Mouse (Mus musculus): ENCODE results near the gene Hoxd8. TPM values are rescaled to one million over a fixed set of nuclear protein-coding genes. Genes with fewer than 3 reads are reported as not detected.

The Hoxd8 gene
- polyA plus RNA-seq, 1 experiment from 2014 or later: 0.09 TPM

GRCm38 (mm10) chr2:74681594-74682531 is 22.6 kb upstream of the Hoxd8 start:
- Histone ChIP-seq H3K27me3 (replicated peaks; ENCODE audit: control insufficient read depth, insufficient read depth, low read length) (peaks cover 94% of the 10 kb centered on the region), H3K4me1 (ENCODE audit: control insufficient read depth, insufficient read depth, low read length) (no peaks in the 10 kb centered on the region), H3K4me3 (ENCODE audit: low read depth, low read length) (no peak overlapping the region; the same call in 1 of the 2 replicates), H3K27ac (ENCODE audit: low read depth, low read length) (no peak overlapping the region), H3K36me3 (ENCODE audit: control insufficient read depth, insufficient read depth, low read length) (no peaks in the 10 kb centered on the region), H3K9me3 (replicated peaks; ENCODE audit: control insufficient read depth, low read length) (no peaks in the 10 kb centered on the region), H3K4me2 (ENCODE audit: low read length) (no peak overlapping the region), H3K9ac (ENCODE audit: low read length) (no peak overlapping the region)
- WGBS: under 1% methylated on average over 76 of the region's 78 CpGs
- ATAC-seq (peak; percentile 32; the same call in 1 of the 2 replicates), DNase-seq (ENCODE audit: low spot score) (no peak)

- Histone ChIP-seq H3K36me3 (ENCODE audit: control insufficient read depth, insufficient read depth, low read length) (no peaks in the 10 kb centered on the region), H3K4me1 (ENCODE audit: control insufficient read depth, insufficient read depth, low read length) (no peaks in the 10 kb centered on the region), H3K9ac (ENCODE audit: low read length) (no peak overlapping the region), H3K4me3 (ENCODE audit: low read depth, low read length) (no peak overlapping the region), H3K9me3 (replicated peaks; ENCODE audit: control insufficient read depth, low read length) (no peaks in the 10 kb centered on the region), H3K27ac (ENCODE audit: low read depth, low read length) (no peak overlapping the region), H3K4me2 (ENCODE audit: low read length) (no peak overlapping the region), H3K27me3 (replicated peaks; ENCODE audit: control insufficient read depth, insufficient read depth, low read length) (peaks cover 94% of the 10 kb centered on the region)
- 1% methylated on average over 45 of the region's 51 CpGs for WGBS
- DNase-seq (ENCODE audit: low spot score) (no peak), ATAC-seq (no peak)
These were observed 21.6 kb upstream of the Hoxd8 start for GRCm38 (mm10) chr2:74682796-74683195.

- Histone ChIP-seq H3K27me3 (replicated peaks; ENCODE audit: control insufficient read depth, insufficient read depth, low read length) (peaks cover 94% of the 10 kb centered on the region), H3K36me3 (ENCODE audit: control insufficient read depth, insufficient read depth, low read length) (no peaks in the 10 kb centered on the region), H3K4me3 (ENCODE audit: low read depth, low read length) (no peak overlapping the region), H3K4me1 (ENCODE audit: control insufficient read depth, insufficient read depth, low read length) (no peaks in the 10 kb centered on the region), H3K27ac (ENCODE audit: low read depth, low read length) (no peak overlapping the region), H3K9ac (ENCODE audit: low read length) (no peak overlapping the region), H3K9me3 (replicated peaks; ENCODE audit: control insufficient read depth, low read length) (no peaks in the 10 kb centered on the region), H3K4me2 (ENCODE audit: low read length) (no peak overlapping the region)
- under 1% methylated on average over 18 of the region's 18 CpGs for WGBS
- DNase-seq (ENCODE audit: low spot score): no peak
- no peak for ATAC-seq
These were observed 20.9 kb upstream of the Hoxd8 start for GRCm38 (mm10) chr2:74683471-74683951.

- DNase-seq (ENCODE audit: low spot score): no peak
- ATAC-seq: no peak
- WGBS: 0% methylated on average over 12 of the region's 12 CpGs
These were observed 20.3 kb upstream of the Hoxd8 start for GRCm38 (mm10) chr2:74684106-74684505.

GRCm38 (mm10) chr2:74685059-74685603 is 19.3 kb upstream of the Hoxd8 start:
- no peak overlapping the region for H3K4me3 ChIP-seq (ENCODE audit: low read depth, low read length)
- H3K27me3 ChIP-seq (replicated peaks; ENCODE audit: control insufficient read depth, insufficient read depth, low read length): peaks cover 94% of the 10 kb centered on the region
- no peaks in the 10 kb centered on the region for H3K4me1 ChIP-seq (ENCODE audit: control insufficient read depth, insufficient read depth, low read length)
- no peak for DNase-seq (ENCODE audit: low spot score)
- 10% methylated on average over 4 of the region's 4 CpGs for WGBS
- H3K27ac ChIP-seq (ENCODE audit: low read depth, low read length): no peak overlapping the region
- no peaks in the 10 kb centered on the region for H3K36me3 ChIP-seq (ENCODE audit: control insufficient read depth, insufficient read depth, low read length)
- no peak overlapping the region for H3K9ac ChIP-seq (ENCODE audit: low read length)
- no peaks in the 10 kb centered on the region for H3K9me3 ChIP-seq (replicated peaks; ENCODE audit: control insufficient read depth, low read length)
- ATAC-seq: no peak
- H3K4me2 ChIP-seq (ENCODE audit: low read length): no peak overlapping the region

More at GRCm38 (mm10) chr2:74684106-74684505, 20.3 kb upstream of the Hoxd8 start:
- Histone ChIP-seq H3K27ac (ENCODE audit: low read depth, low read length) (no peak overlapping the region), H3K27me3 (replicated peaks; ENCODE audit: control insufficient read depth, insufficient read depth, low read length) (peaks cover 94% of the 10 kb centered on the region), H3K4me2 (ENCODE audit: low read length) (no peak overlapping the region), H3K4me3 (ENCODE audit: low read depth, low read length) (no peak overlapping the region), H3K4me1 (ENCODE audit: control insufficient read depth, insufficient read depth, low read length) (no peaks in the 10 kb centered on the region), H3K9me3 (replicated peaks; ENCODE audit: control insufficient read depth, low read length) (no peaks in the 10 kb centered on the region), H3K9ac (ENCODE audit: low read length) (no peak overlapping the region), H3K36me3 (ENCODE audit: control insufficient read depth, insufficient read depth, low read length) (no peaks in the 10 kb centered on the region)

DNA sequence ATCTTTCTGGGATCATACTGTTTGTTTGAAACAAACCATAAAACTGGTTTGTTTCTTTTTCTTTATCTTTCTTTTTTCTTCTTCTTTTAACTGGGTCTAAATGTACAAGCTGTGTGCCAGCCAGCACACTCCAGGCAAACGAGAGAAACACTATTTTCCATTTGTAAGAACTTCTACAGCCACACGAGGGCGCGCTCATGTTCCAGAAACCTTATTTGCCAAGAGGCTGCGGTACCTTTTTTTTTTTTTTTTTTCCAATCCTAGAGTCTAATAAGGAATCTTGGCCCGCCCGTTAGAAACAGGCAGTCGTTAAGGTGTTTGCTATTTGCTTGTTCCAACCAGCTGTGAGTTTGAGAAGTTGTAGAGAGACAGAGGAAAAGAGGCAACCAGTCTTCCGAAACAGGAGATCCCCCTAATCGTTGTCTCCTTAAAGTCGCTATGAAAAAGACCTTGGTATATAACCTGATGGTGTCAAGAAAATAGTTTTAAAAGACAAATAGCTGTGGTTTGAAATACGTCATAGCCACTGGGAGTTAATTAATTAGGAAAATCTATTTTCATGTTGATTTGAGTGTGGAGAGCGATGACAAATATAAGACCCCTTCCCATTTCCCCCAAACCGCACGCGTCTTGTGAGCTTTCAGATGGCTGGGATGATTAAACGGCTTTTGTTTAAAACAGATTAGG is 18.0 kb upstream of the Hoxd8 start:
- H3K4me2 ChIP-seq (ENCODE audit: low read length): no peak overlapping the region
- no peak overlapping the region for H3K27ac ChIP-seq (ENCODE audit: low read depth, low read length)
- no peaks in the 10 kb centered on the region for H3K9me3 ChIP-seq (replicated peaks; ENCODE audit: control insufficient read depth, low read length)
- H3K4me1 ChIP-seq (ENCODE audit: control insufficient read depth, insufficient read depth, low read length): no peaks in the 10 kb centered on the region
- no peaks in the 10 kb centered on the region for H3K36me3 ChIP-seq (ENCODE audit: control insufficient read depth, insufficient read depth, low read length)
- DNase-seq (ENCODE audit: low spot score): peak; percentile 87
- WGBS: 4% methylated on average over 17 of the region's 17 CpGs
- H3K9ac ChIP-seq (ENCODE audit: low read length): no peak overlapping the region
- ATAC-seq: no peak
- H3K27me3 ChIP-seq (replicated peaks; ENCODE audit: control insufficient read depth, insufficient read depth, low read length): peaks cover 90% of the 10 kb centered on the region
- no peak overlapping the region for H3K4me3 ChIP-seq (ENCODE audit: low read depth, low read length)

- no peak overlapping the region for H3K4me3 ChIP-seq (ENCODE audit: low read depth, low read length)
- DNase-seq (ENCODE audit: low spot score): no peak
These were observed 17.3 kb upstream of the Hoxd8 start for GRCm38 (mm10) chr2:74686988-74687697.

DNA sequence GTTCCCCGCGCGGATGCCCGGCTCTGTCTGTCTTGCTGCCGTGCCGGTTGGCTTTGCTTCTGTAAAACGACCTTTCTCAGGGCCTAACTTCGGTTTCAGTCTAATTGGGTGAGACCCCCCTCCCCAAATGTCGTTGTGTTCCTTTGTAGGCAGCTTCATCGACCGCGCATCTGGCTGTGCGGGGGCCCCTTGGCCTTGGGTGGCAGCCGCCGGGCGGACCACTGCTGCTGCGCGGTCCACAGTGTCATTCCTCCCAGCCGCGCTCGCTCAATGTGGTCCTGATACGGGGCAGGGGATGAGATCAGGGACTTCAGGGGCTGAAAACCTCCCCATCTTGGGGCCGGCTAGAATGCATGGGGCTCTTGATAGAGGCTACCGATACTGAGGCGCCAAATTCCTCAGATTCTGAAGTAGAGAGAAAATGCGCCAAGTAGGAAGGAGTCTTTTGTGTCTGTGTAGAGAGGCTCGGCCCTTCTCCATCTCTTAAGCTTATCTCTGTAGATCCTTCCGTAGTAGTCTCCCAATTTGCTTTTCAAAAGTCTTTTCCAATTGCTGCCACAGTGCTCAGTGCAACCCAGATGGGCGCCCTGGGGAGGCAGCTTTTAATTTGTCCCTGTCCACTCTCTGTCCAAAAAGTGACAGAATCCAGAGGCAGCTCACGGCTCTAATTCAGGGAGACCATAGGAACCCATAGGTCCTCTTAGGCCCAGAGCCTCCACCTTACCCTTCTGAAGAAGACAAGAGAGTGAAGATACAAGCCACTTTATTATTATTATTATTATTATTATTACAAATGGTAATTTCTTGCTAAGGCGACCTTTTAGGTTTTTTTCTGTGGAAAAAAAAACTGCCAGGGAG is 16.5 kb upstream of the Hoxd8 start:
- WGBS: under 1% methylated on average over 31 of the region's 31 CpGs
- Histone ChIP-seq H3K4me2 (ENCODE audit: low read length) (no peak overlapping the region), H3K9me3 (replicated peaks; ENCODE audit: control insufficient read depth, low read length) (no peaks in the 10 kb centered on the region), H3K4me1 (ENCODE audit: control insufficient read depth, insufficient read depth, low read length) (no peaks in the 10 kb centered on the region), H3K36me3 (ENCODE audit: control insufficient read depth, insufficient read depth, low read length) (no peaks in the 10 kb centered on the region), H3K27ac (ENCODE audit: low read depth, low read length) (no peak overlapping the region), H3K27me3 (replicated peaks; ENCODE audit: control insufficient read depth, insufficient read depth, low read length) (peaks cover 90% of the 10 kb centered on the region), H3K9ac (ENCODE audit: low read length) (no peak overlapping the region), H3K4me3 (ENCODE audit: low read depth, low read length) (no peak overlapping the region)
- ATAC-seq (no peak), DNase-seq (ENCODE audit: low spot score) (no peak)

More at GRCm38 (mm10) chr2:74686988-74687697, 17.3 kb upstream of the Hoxd8 start:
- H3K4me1 ChIP-seq (ENCODE audit: control insufficient read depth, insufficient read depth, low read length): no peaks in the 10 kb centered on the region
- no peak for ATAC-seq
- H3K9me3 ChIP-seq (replicated peaks; ENCODE audit: control insufficient read depth, low read length): no peaks in the 10 kb centered on the region
- H3K36me3 ChIP-seq (ENCODE audit: control insufficient read depth, insufficient read depth, low read length): no peaks in the 10 kb centered on the region
- no peak overlapping the region for H3K4me2 ChIP-seq (ENCODE audit: low read length)
- no peak overlapping the region for H3K27ac ChIP-seq (ENCODE audit: low read depth, low read length)
- peaks cover 90% of the 10 kb centered on the region for H3K27me3 ChIP-seq (replicated peaks; ENCODE audit: control insufficient read depth, insufficient read depth, low read length)
- H3K9ac ChIP-seq (ENCODE audit: low read length): no peak overlapping the region
- under 1% methylated on average over 27 of the region's 27 CpGs for WGBS

Measured in forebrain, embryonic 14.5 days (tissue).